Mouse (Mus musculus) cerebellum, adult 2 months (tissue): ENCODE data around the gene Vwa7.

Source experiments
- CTCF ChIP-seq: fragments of 200-500 bp; IDR thresholded peaks from 2 replicates; pipeline ENCODE4 v1.5.1; 2011; ENCODE audit warnings: low read depth, mild to moderate bottlenecking, control low read depth, low read length, moderate library complexity, borderline replicate concordance; ENCODE audit not compliant: insufficient read depth
- POLR2A ChIP-seq: fragments of 200-500 bp; IDR thresholded peaks from 2 replicates; pipeline ENCODE4 v1.6.1; 2011; ENCODE audit warnings: low read length, control low read depth, borderline replicate concordance; ENCODE audit not compliant: insufficient read depth

DNA sequence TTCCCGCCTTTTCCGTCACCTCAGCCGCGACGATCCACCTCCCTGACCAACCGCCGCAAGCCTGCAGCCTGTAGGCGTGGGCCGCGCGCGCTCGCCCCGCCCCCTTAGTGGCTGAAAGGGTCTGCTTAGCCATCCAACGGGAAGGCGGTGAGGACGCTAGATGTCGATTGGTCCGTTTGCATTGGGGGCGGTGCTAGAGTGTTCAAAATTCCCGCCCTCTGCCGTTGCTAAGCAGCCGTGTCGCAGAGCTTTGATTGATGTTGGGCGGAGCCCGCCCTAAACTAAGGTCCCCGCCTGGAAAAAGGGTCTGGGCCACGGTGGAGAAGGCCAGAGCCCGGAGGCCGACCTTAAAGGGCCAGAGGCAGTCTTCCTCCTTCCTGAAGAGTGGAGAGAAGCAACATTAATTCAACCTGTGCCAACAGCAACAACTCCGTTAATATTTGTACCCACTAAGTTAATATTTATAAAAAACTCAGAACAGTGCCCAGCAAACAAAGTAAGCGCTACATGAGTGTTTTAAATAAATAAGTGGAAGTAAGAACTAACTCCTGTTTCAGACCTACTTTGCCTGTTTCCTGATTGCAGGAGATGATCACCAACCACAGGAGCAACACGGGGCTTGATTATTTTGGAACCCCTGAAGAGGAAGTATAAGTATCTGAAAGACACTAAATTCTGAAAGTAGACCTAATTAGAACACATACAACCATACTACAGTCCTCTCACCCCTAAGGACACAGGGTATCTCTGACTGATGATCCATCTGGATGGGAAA, 30.5 kb downstream of the Vwa7 start, which contains the start of gene Msh5:
- TF ChIP-seq CTCF (no peak), POLR2A (0 out of 2 replicates have a peak, but pooled peaks have one; percentile 19)
